23 mouse cellular contexts compared by ENCODE assay signal in the genomic region with DNA sequence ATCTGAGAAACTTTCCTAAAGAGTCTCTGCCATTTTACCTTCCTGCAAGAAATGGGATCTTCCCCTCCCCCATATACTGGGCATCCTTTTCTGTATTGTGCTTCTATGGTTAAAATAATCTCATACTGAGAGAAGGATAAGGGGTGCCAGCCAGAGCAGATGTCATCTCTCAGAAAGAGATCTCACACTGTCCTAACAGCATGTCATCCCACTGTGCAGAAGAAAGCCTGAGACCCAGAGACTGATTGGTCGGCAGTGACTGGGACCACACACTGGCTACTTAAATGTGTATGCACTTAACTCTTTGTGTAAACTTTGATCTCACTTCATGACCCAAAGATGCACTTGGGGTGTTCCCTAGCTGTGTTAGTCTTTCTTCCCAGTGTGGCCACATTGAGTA.
A peak's percentile ranks its signal among the peaks of the same experiment; 100 is the strongest.
DNase-seq lines count a peak whose midpoint lies in the region; ATAC-seq and TF ChIP-seq lines count a peak whose summit lies in the region.
"Had no signal": no experiment of that assay in that cellular context is flagged by ENCODE, and none has a peak within 500 bp of the region (broad histone marks: within the 10 kb centered on the region; RNA-seq: fewer than 3 reads in every experiment).

No protein-coding gene starts in this region.

- no peak overlapping the region for H3K27ac ChIP-seq in hindbrain, postnatal 0 days
- H3K27ac ChIP-seq in hindbrain, embryonic 16.5 days (ENCODE audit: low read depth, low read length) = no peak overlapping the region
- no peak overlapping the region for H3K27ac ChIP-seq in midbrain, postnatal 0 days (ENCODE audit: low read depth, low read length)
- no peak overlapping the region for H3K27ac ChIP-seq in midbrain, embryonic 14.5 days (replicated peaks; ENCODE audit: low read depth, low read length)
- H3K27ac ChIP-seq: embryonic facial prominence, embryonic 10.5 days; embryonic facial prominence, embryonic 12.5 days; forebrain, embryonic 13.5 days; forebrain, embryonic 15.5 days had no signal

- no peak overlapping the region for H3K4me2 ChIP-seq in hindbrain, postnatal 0 days (ENCODE audit: low read depth, low read length)
- H3K4me2 ChIP-seq in hindbrain, embryonic 16.5 days (ENCODE audit: low read length) = no peak overlapping the region
- H3K4me2 ChIP-seq in midbrain, postnatal 0 days (ENCODE audit: low read depth, low read length, poor library complexity, severe bottlenecking) = no peak overlapping the region
- H3K4me2 ChIP-seq in midbrain, embryonic 14.5 days (ENCODE audit: low read length) = no peak overlapping the region
- H3K4me2 ChIP-seq: embryonic facial prominence, embryonic 12.5 days; forebrain, embryonic 13.5 days; forebrain, embryonic 15.5 days had no signal

- no peak for ATAC-seq in hindbrain, postnatal 0 days
- ATAC-seq in hindbrain, embryonic 16.5 days = no peak
- no peak; the same call in 1 of the 2 replicates for ATAC-seq in midbrain, postnatal 0 days (ENCODE audit: low FRiP score)
- no peak for ATAC-seq in midbrain, embryonic 14.5 days (ENCODE audit: low FRiP score, low TSS enrichment)
- ATAC-seq: activated CD4-positive, CD25-positive, alpha-beta regulatory T cell, adult 4 months; CD4-positive, CD25-positive, alpha-beta regulatory T cell, adult 4 months; forebrain, embryonic 13.5 days; forebrain, embryonic 15.5 days; forebrain, postnatal 0 days; Patski had no signal

- H3K9me3 ChIP-seq in hindbrain, postnatal 0 days (ENCODE audit: low read length) = no peaks in the 10 kb centered on the region
- no peaks in the 10 kb centered on the region for H3K9me3 ChIP-seq in hindbrain, embryonic 16.5 days (ENCODE audit: control insufficient read depth, low read length)
- no peaks in the 10 kb centered on the region for H3K9me3 ChIP-seq in midbrain, postnatal 0 days (ENCODE audit: low read length)
- no peaks in the 10 kb centered on the region for H3K9me3 ChIP-seq in midbrain, embryonic 14.5 days (ENCODE audit: control insufficient read depth, low read length)
- H3K9me3 ChIP-seq: embryonic facial prominence, embryonic 10.5 days; embryonic facial prominence, embryonic 12.5 days; forebrain, embryonic 13.5 days; forebrain, embryonic 15.5 days had no signal

- H3K27me3 ChIP-seq in hindbrain, postnatal 0 days (ENCODE audit: insufficient read depth, low read length) = no peaks in the 10 kb centered on the region
- H3K27me3 ChIP-seq in hindbrain, embryonic 16.5 days (replicated peaks; ENCODE audit: control insufficient read depth, insufficient read depth, low read length) = no peaks in the 10 kb centered on the region
- H3K27me3 ChIP-seq in midbrain, postnatal 0 days (ENCODE audit: insufficient read depth, low read length) = no peaks in the 10 kb centered on the region
- no peaks in the 10 kb centered on the region for H3K27me3 ChIP-seq in midbrain, embryonic 14.5 days (ENCODE audit: control insufficient read depth, insufficient read depth, low read length)
- H3K27me3 ChIP-seq: CH12.LX; embryonic facial prominence, embryonic 12.5 days; forebrain, embryonic 13.5 days; forebrain, embryonic 15.5 days; Patski had no signal

- H3K9ac ChIP-seq in hindbrain, postnatal 0 days (replicated peaks; ENCODE audit: low read length) = no peak overlapping the region
- no peak overlapping the region for H3K9ac ChIP-seq in hindbrain, embryonic 16.5 days (ENCODE audit: low read depth, low read length)
- H3K9ac ChIP-seq in midbrain, postnatal 0 days (replicated peaks; ENCODE audit: low read length, poor library complexity, severe bottlenecking) = no peak overlapping the region
- no peak overlapping the region for H3K9ac ChIP-seq in midbrain, embryonic 14.5 days (replicated peaks; ENCODE audit: low read length)
- H3K9ac ChIP-seq: embryonic facial prominence, embryonic 12.5 days; forebrain, embryonic 13.5 days; forebrain, embryonic 15.5 days; forebrain, postnatal 0 days had no signal

- 28% methylated on average over 1 of the region's 1 CpGs for WGBS in hindbrain, postnatal 0 days
- WGBS in hindbrain, embryonic 16.5 days = 39% methylated on average over 1 of the region's 1 CpGs
- WGBS in midbrain, postnatal 0 days = 58% methylated on average over 1 of the region's 1 CpGs
- WGBS in midbrain, embryonic 14.5 days = 46% methylated on average over 1 of the region's 1 CpGs

- no peak overlapping the region for H3K4me3 ChIP-seq in hindbrain, postnatal 0 days (ENCODE audit: low read length)
- H3K4me3 ChIP-seq in hindbrain, embryonic 16.5 days (ENCODE audit: low read length) = no peak overlapping the region
- H3K4me3 ChIP-seq in midbrain, postnatal 0 days (ENCODE audit: low read depth, low read length) = no peak overlapping the region
- no peak overlapping the region for H3K4me3 ChIP-seq in midbrain, embryonic 14.5 days (replicated peaks; ENCODE audit: low read depth, low read length)
- H3K4me3 ChIP-seq: embryonic facial prominence, embryonic 10.5 days; embryonic facial prominence, embryonic 12.5 days; forebrain, embryonic 13.5 days; forebrain, embryonic 15.5 days had no signal

- TF ChIP-seq CTCF in hindbrain, postnatal 0 days (IDR thresholded peaks at IDR 0.05; ENCODE audit: low read depth) = no peak
- TF ChIP-seq CTCF in midbrain, postnatal 0 days (IDR thresholded peaks at IDR 0.05) = no peak

- H3K36me3 ChIP-seq in hindbrain, postnatal 0 days (ENCODE audit: insufficient read depth, low read length) = no peaks in the 10 kb centered on the region
- no peaks in the 10 kb centered on the region for H3K36me3 ChIP-seq in hindbrain, embryonic 16.5 days (ENCODE audit: control insufficient read depth, insufficient read depth, low read length)
- H3K36me3 ChIP-seq in midbrain, postnatal 0 days (ENCODE audit: insufficient read depth, low read length) = no peaks in the 10 kb centered on the region
- H3K36me3 ChIP-seq in midbrain, embryonic 14.5 days (ENCODE audit: control insufficient read depth, insufficient read depth, low read length) = no peaks in the 10 kb centered on the region
- H3K36me3 ChIP-seq: embryonic facial prominence, embryonic 10.5 days; embryonic facial prominence, embryonic 12.5 days; forebrain, embryonic 15.5 days; G1E had no signal

- DNase-seq in cerebellum, postnatal 10 days = peak; percentile 48 to 68
- no peak for DNase-seq in cerebellum, postnatal 36 days
- DNase-seq in hindbrain, postnatal 0 days (ENCODE audit: low spot score) = peak; percentile 15
- peak; percentile 27 for DNase-seq in midbrain, postnatal 0 days (ENCODE audit: low spot score)
- DNase-seq in midbrain, embryonic 14.5 days = no peak
- DNase-seq: adrenal gland, adult 8-10 months; adrenal gland, postnatal 14 days; adrenal gland, postnatal 36 days; B cell, adult 2 months; cerebellum, adult 11-12 months; cerebellum, adult 8-10 months; cerebellum, adult 9-11 months had no signal

- H3K4me1 ChIP-seq in hindbrain, postnatal 0 days (ENCODE audit: insufficient read depth, low read length) = no peaks in the 10 kb centered on the region
- H3K4me1 ChIP-seq in hindbrain, embryonic 16.5 days (ENCODE audit: control insufficient read depth, insufficient read depth, low read depth, low read length) = no peaks in the 10 kb centered on the region
- H3K4me1 ChIP-seq in midbrain, postnatal 0 days (ENCODE audit: insufficient read depth, low read length) = no peaks in the 10 kb centered on the region
- H3K4me1 ChIP-seq in midbrain, embryonic 14.5 days (ENCODE audit: control insufficient read depth, insufficient read depth, low read length) = no peaks in the 10 kb centered on the region
- H3K4me1 ChIP-seq: embryonic facial prominence, embryonic 10.5 days; embryonic facial prominence, embryonic 12.5 days; forebrain, embryonic 13.5 days; forebrain, embryonic 15.5 days had no signal

Comparison
In these comparisons a context has a peak if more than half of its experiments do, and no peak if none do; other contexts are left out.
1. DNase-seq: peak in cerebellum, postnatal 10 days (2 of 2), hindbrain, postnatal 0 days (single experiment) and midbrain, postnatal 0 days (single experiment); none in cerebellum, postnatal 36 days (0 of 2) and midbrain, embryonic 14.5 days (single experiment).